Mouse (Mus musculus) kidney, postnatal 10 days (tissue): ENCODE measurements around the gene Tbc1d5.
"Not testable (repeated sequence)": the region's sequence is repeated elsewhere in the genome, so short reads cannot be mapped to it uniquely, and the experiment has no call there.

Experiments used
- DNase-seq: peaks from one replicate; pipeline ENCODE4 v3.0.0; 2021; ENCODE audit warnings: mixed read lengths

Gene Tbc1d5

GRCm38 (mm10) chr17:50738476-50738875 lies 440.7 kb downstream of the Tbc1d5 start:
- DNase-seq = no peak

- DNase-seq = no peak
Observed at GRCm38 (mm10) chr17:50737068-50737467, 442.1 kb downstream of the Tbc1d5 start.

- no peak for DNase-seq
Observed at GRCm38 (mm10) chr17:50735955-50736533, 443.1 kb downstream of the Tbc1d5 start.

- DNase-seq = no peak
Observed at GRCm38 (mm10) chr17:50735382-50735954, 443.7 kb downstream of the Tbc1d5 start.

- DNase-seq = no peak
Observed at GRCm38 (mm10) chr17:50734781-50735180, 444.4 kb downstream of the Tbc1d5 start.

GRCm38 (mm10) chr17:50733390-50733789 lies 445.8 kb downstream of the Tbc1d5 start:
- no peak for DNase-seq

- DNase-seq = no peak
Observed at GRCm38 (mm10) chr17:50731876-50732275, 447.3 kb downstream of the Tbc1d5 start.

GRCm38 (mm10) chr17:50730896-50731295 lies 448.3 kb downstream of the Tbc1d5 start:
- DNase-seq = no peak

- no peak for DNase-seq
Observed at GRCm38 (mm10) chr17:50729577-50729976, 449.6 kb downstream of the Tbc1d5 start.

- no peak for DNase-seq
Observed at GRCm38 (mm10) chr17:50729031-50729430, 450.1 kb downstream of the Tbc1d5 start.

- no peak for DNase-seq
Observed at GRCm38 (mm10) chr17:50726265-50726664, 452.9 kb downstream of the Tbc1d5 start.

GRCm38 (mm10) chr17:50724376-50724775 lies 454.8 kb downstream of the Tbc1d5 start:
- DNase-seq = no peak

GRCm38 (mm10) chr17:50717586-50717985 lies 461.6 kb downstream of the Tbc1d5 start:
- DNase-seq = no peak

GRCm38 (mm10) chr17:50710497-50711222 lies 468.5 kb downstream of the Tbc1d5 start:
- DNase-seq = no peak

- not testable (repeated sequence) for DNase-seq
Observed at GRCm38 (mm10) chr17:50698410-50698809, 480.7 kb downstream of the Tbc1d5 start.

GRCm38 (mm10) chr17:50688135-50688534 lies 491.0 kb downstream of the Tbc1d5 start:
- DNase-seq = no peak

GRCm38 (mm10) chr17:50687670-50688069 lies 491.5 kb downstream of the Tbc1d5 start:
- DNase-seq = no peak

GRCm38 (mm10) chr17:50684960-50685645 lies 494.0 kb downstream of the Tbc1d5 start:
- DNase-seq = peak; percentile 34
